Mouse (Mus musculus) bone marrow, adult 2 months (tissue): ENCODE results near the gene Tbx3.

Experiments used
- CTCF ChIP-seq: fragments of 200-500 bp; IDR thresholded peaks from 2 replicates; pipeline ENCODE4 v1.5.1; 2011; ENCODE audit warnings: low read length, control low read depth; ENCODE audit not compliant: control insufficient read depth, insufficient read depth
- POLR2A ChIP-seq: fragments of 200-500 bp; IDR thresholded peaks from 2 replicates; pipeline ENCODE4 v1.6.1; 2011; ENCODE audit warnings: low read depth, mild to moderate bottlenecking, control low read depth, low read length, borderline replicate concordance; ENCODE audit not compliant: control insufficient read depth

- TF ChIP-seq CTCF (no peak), POLR2A (no peak)
Observed at GRCm38 (mm10) chr5:119646965-119647364, 23.5 kb upstream of the Tbx3 start.
